Mouse (Mus musculus) spleen, postnatal 36 days (tissue): ENCODE measurements around the gene Atg2a.

Experiments used
- DNase-seq, 2 experiments: peaks; one replicate each; pipeline ENCODE4 v3.0.0; 2022; ENCODE audit warnings: low spot score in 2 of 2, mixed read lengths in 1 of 2

Gene Atg2a

GRCm38 (mm10) chr19:6247526-6248300, 6.2 kb downstream of the Atg2a start:
- no peak for DNase-seq

GRCm38 (mm10) chr19:6253021-6253420, 11.6 kb downstream of the Atg2a start:
- no peak for DNase-seq

GRCm38 (mm10) chr19:6260428-6260827, 19.0 kb downstream of the Atg2a start:
- DNase-seq: peak in 1 of 2 experiments; percentile 50

GRCm38 (mm10) chr19:6260946-6261345, 19.5 kb downstream of the Atg2a start:
- no peak for DNase-seq

- no peak for DNase-seq
Observed at GRCm38 (mm10) chr19:6261379-6261778, 19.9 kb downstream of the Atg2a start.

- peak; percentile 63 to 71 for DNase-seq
Observed at GRCm38 (mm10) chr19:6262222-6262621, 20.8 kb downstream of the Atg2a start.

GRCm38 (mm10) chr19:6262839-6263433, 21.5 kb downstream of the Atg2a start:
- no peak for DNase-seq

GRCm38 (mm10) chr19:6264200-6264599, 22.7 kb downstream of the Atg2a start:
- no peak for DNase-seq

GRCm38 (mm10) chr19:6264945-6265344, 23.5 kb downstream of the Atg2a start:
- no peak for DNase-seq

GRCm38 (mm10) chr19:6265727-6266182, 24.3 kb downstream of the Atg2a start:
- DNase-seq: no peak

GRCm38 (mm10) chr19:6267306-6268169, 26.1 kb downstream of the Atg2a start:
- DNase-seq: no peak

GRCm38 (mm10) chr19:6268170-6268528, 26.7 kb downstream of the Atg2a start:
- peak; percentile 78 to 86 for DNase-seq

GRCm38 (mm10) chr19:6268670-6269132, 27.2 kb downstream of the Atg2a start:
- DNase-seq: no peak

GRCm38 (mm10) chr19:6269798-6270475, 28.5 kb downstream of the Atg2a start:
- DNase-seq: no peak

GRCm38 (mm10) chr19:6270661-6271060, 29.2 kb downstream of the Atg2a start:
- DNase-seq: no peak

- DNase-seq: no peak
Observed at GRCm38 (mm10) chr19:6271206-6271605, 29.7 kb downstream of the Atg2a start.

GRCm38 (mm10) chr19:6272053-6272452, 30.6 kb downstream of the Atg2a start:
- DNase-seq: no peak

GRCm38 (mm10) chr19:6272738-6273137, 31.3 kb downstream of the Atg2a start:
- no peak for DNase-seq

- DNase-seq: no peak
Observed at GRCm38 (mm10) chr19:6273592-6273991, 32.1 kb downstream of the Atg2a start.

GRCm38 (mm10) chr19:6273998-6274608, 32.6 kb downstream of the Atg2a start:
- no peak for DNase-seq

- DNase-seq: peak; percentile 80 to 85
Observed at GRCm38 (mm10) chr19:6275740-6276389, 34.4 kb downstream of the Atg2a start.
